Mouse (Mus musculus) C2C12 (cell line): Measurements from ENCODE around the gene Cct6b. TPM values are rescaled to one million over a fixed set of nuclear protein-coding genes. Genes with fewer than 3 reads are reported as not detected.
A peak's percentile ranks its signal among the peaks of the same experiment; 100 is the strongest.

Experiments
- H3K27me3 ChIP-seq: one replicate; pipeline ENCODE4 v1.6.1; 2011; ENCODE audit not compliant: control insufficient read depth, insufficient read depth, insufficient read length
- H3K36me3 ChIP-seq: one replicate; pipeline ENCODE4 v1.6.1; 2011; ENCODE audit not compliant: control insufficient read depth, insufficient read depth
- H3K4me3 ChIP-seq: one replicate; pipeline ENCODE4 v1.5.1; 2011; ENCODE audit warnings: mild to moderate bottlenecking, control low read depth; ENCODE audit not compliant: poor library complexity, insufficient read depth, severe bottlenecking
- H3K79me2 ChIP-seq: one replicate; pipeline ENCODE4 v1.6.1; 2011; ENCODE audit not compliant: control insufficient read depth, insufficient read depth
- H3K79me3 ChIP-seq: one replicate; pipeline ENCODE4 v1.6.1; 2011; ENCODE audit warnings: low read depth, control low read depth
- H3ac ChIP-seq: one replicate; pipeline ENCODE3; 2011; ENCODE audit warnings: low read depth; ENCODE audit not compliant: control insufficient read depth, insufficient read length
- CEBPB ChIP-seq: IDR thresholded peaks from one replicate; pipeline ENCODE4 v1.6.1; 2011; ENCODE audit warnings: low read depth, mild to moderate bottlenecking, control low read depth, moderate library complexity
- CTCF ChIP-seq: IDR thresholded peaks from one replicate; pipeline ENCODE4 v1.5.1; 2011; ENCODE audit not compliant: control insufficient read depth, insufficient read depth, insufficient read length
- FOSL1 ChIP-seq: IDR thresholded peaks from one replicate; pipeline ENCODE4 v1.8.0; 2011; ENCODE audit warnings: mild to moderate bottlenecking, low read length; ENCODE audit not compliant: poor library complexity, insufficient read depth, severe bottlenecking
- MAX ChIP-seq: IDR thresholded peaks from one replicate; pipeline ENCODE4 v1.6.1; 2011; ENCODE audit warnings: mild to moderate bottlenecking, control low read depth
- MYOD1 ChIP-seq: IDR thresholded peaks from one replicate; pipeline ENCODE4 v1.6.1; 2011; ENCODE audit warnings: low read depth; ENCODE audit not compliant: control insufficient read depth, insufficient read length
- MYOG ChIP-seq: IDR thresholded peaks from one replicate; pipeline ENCODE4 v1.6.1; 2011; ENCODE audit not compliant: control insufficient read depth, insufficient read length; ENCODE audit errors: extremely low read depth
- USF1 ChIP-seq: IDR thresholded peaks from one replicate; pipeline ENCODE4 v1.6.1; 2011; ENCODE audit warnings: low read depth, mild to moderate bottlenecking, control low read depth, moderate library complexity
- polyA plus RNA-seq: library from polyadenylated mRNA; unstranded; fragments of >200 nt; fragmentation: generic; extraction: Trizol; gene quantifications from one replicate; pipeline ENCODE4 v1.2.1, GENCODE M21; 2012; ENCODE audit warnings: missing spikeins

The Cct6b gene
- polyA plus RNA-seq, 1 experiment, result 0.08 TPM

- TF ChIP-seq MAX, result peak; percentile 39
- TF ChIP-seq CTCF, result no peak
- no peak for TF ChIP-seq CEBPB
- TF ChIP-seq MYOG, result no peak
- no peak for TF ChIP-seq USF1
- TF ChIP-seq FOSL1, result no peak
- H3K36me3 ChIP-seq, result peaks cover 16% of the 10 kb centered on the region
- H3K27me3 ChIP-seq, result peaks cover 18% of the 10 kb centered on the region
- peaks cover 33% of the 10 kb centered on the region for H3K79me2 ChIP-seq
- no peak overlapping the region for H3ac ChIP-seq
- H3K4me3 ChIP-seq, result no peak overlapping the region
- peaks cover 30% of the 10 kb centered on the region for H3K79me3 ChIP-seq
Observed at GRCm38 (mm10) chr11:82762286-82762829, 1.8 kb downstream of the Cct6b start.

GRCm38 (mm10) chr11:82755919-82756318 is 8.2 kb downstream of the Cct6b start:
- TF ChIP-seq MAX (no peak), CTCF (no peak)
- Histone ChIP-seq H3K27me3 (peaks cover 23% of the 10 kb centered on the region), H3ac (no peak overlapping the region)

DNA sequence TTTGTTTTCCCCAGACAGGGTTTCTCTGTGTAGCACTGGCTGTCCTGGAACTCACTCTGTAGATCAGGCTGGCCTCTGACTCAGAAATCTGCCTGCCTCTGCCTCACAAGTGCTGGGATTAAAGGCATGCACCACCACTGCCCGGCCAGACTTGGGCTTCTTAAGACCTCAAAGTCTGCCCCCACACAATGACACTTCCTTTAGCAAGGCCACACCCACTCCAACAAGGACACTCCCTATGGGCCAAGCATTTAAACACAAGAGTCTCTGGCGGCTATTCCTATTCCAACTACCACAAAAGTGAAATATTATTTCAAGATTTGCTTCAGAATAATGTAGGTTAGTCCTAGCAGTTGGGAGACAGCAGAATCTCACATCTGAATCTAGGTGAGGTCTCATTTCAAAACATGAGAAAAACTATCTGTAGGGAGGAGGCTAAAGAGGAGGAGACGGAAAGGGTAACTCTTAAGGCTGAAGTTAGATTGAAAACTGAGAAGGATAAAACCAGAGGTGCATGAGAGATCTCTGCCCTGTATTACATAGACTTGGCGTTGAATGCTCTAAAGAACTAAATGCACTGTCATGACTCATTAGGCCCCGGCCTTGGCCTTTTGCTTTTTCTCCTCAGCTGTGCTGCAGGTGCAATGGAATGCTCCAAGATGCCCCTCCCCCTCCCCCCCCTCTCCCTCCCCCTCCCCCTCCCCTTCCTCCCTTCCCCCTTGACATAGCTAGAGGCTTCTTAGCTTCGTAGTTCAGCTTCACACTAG is 11.6 kb downstream of the Cct6b start:
- no peak for TF ChIP-seq MYOG
- TF ChIP-seq FOSL1, result no peak
- TF ChIP-seq MAX, result no peak
- no peak for TF ChIP-seq CEBPB
- no peak for TF ChIP-seq MYOD1
- TF ChIP-seq USF1, result no peak
- TF ChIP-seq CTCF, result no peak
- H3ac ChIP-seq, result no peak overlapping the region
- H3K4me3 ChIP-seq, result no peak overlapping the region
- no peaks in the 10 kb centered on the region for H3K36me3 ChIP-seq
- no peaks in the 10 kb centered on the region for H3K79me3 ChIP-seq
- peaks cover 5% of the 10 kb centered on the region for H3K27me3 ChIP-seq
- no peaks in the 10 kb centered on the region for H3K79me2 ChIP-seq

More at GRCm38 (mm10) chr11:82755919-82756318, 8.2 kb downstream of the Cct6b start:
- H3K79me3 ChIP-seq, result no peaks in the 10 kb centered on the region
- no peak overlapping the region for H3K4me3 ChIP-seq
- no peaks in the 10 kb centered on the region for H3K79me2 ChIP-seq
- no peaks in the 10 kb centered on the region for H3K36me3 ChIP-seq

GRCm38 (mm10) chr11:82746857-82747366 is 17.2 kb downstream of the Cct6b start:
- H3K79me2 ChIP-seq, result no peaks in the 10 kb centered on the region
- H3K4me3 ChIP-seq, result no peak overlapping the region
- peaks cover 13% of the 10 kb centered on the region for H3K27me3 ChIP-seq
- TF ChIP-seq MAX (no peak), CEBPB (no peak), FOSL1 (no peak), CTCF (no peak), USF1 (no peak), MYOD1 (no peak), MYOG (no peak)
- H3K79me3 ChIP-seq, result no peaks in the 10 kb centered on the region
- H3ac ChIP-seq, result no peak overlapping the region
- no peaks in the 10 kb centered on the region for H3K36me3 ChIP-seq

- Histone ChIP-seq H3K4me3 (no peak overlapping the region), H3ac (no peak overlapping the region), H3K36me3 (no peaks in the 10 kb centered on the region), H3K79me3 (no peaks in the 10 kb centered on the region), H3K79me2 (no peaks in the 10 kb centered on the region), H3K27me3 (peaks cover 13% of the 10 kb centered on the region)
- TF ChIP-seq CTCF, result peak; percentile 23
- no peak for TF ChIP-seq MAX
Observed at GRCm38 (mm10) chr11:82746138-82746537, 18.0 kb downstream of the Cct6b start.

DNA sequence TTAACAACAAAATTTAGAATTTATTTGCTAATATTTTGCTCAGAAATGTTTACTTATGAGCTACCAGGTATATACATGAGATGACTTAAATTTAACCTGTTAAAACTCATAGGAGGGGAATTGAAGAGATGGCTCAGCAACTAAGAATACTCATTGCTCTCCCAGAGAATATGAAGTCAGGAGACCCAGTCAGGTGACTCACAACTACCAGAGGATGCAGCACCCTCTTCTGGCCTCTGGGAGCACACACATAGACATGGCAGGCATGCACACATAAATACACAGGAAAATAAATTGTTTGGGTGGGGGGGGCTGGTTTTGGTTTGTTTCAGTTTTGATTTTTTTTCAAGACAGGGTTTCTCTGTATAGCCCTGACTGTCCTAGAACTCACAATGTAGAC is 25.1 kb downstream of the Cct6b start:
- Histone ChIP-seq H3ac (no peak overlapping the region), H3K27me3 (peaks cover 7% of the 10 kb centered on the region), H3K4me3 (no peak overlapping the region), H3K79me2 (no peaks in the 10 kb centered on the region), H3K36me3 (no peaks in the 10 kb centered on the region), H3K79me3 (no peaks in the 10 kb centered on the region)
- TF ChIP-seq MAX, result no peak
- no peak for TF ChIP-seq FOSL1
- peak; percentile 7 for TF ChIP-seq USF1
- TF ChIP-seq MYOD1, result no peak
